Mouse (Mus musculus) stomach, postnatal 0 days (tissue): Measurements from ENCODE around the gene Hsd17b3. TPM values are rescaled to one million over a fixed set of nuclear protein-coding genes. Genes with fewer than 3 reads are reported as not detected.

Experiments
- ATAC-seq: fragments of 200-750 bp; cut with Nextera tagmentation; 2 replicates; pipeline ENCODE4 v1.8.0; 2017; ENCODE audit not compliant: low FRiP score, low TSS enrichment
- DNase-seq: peaks from one replicate; pipeline ENCODE4 v3.0.0-alpha.2; 2016; ENCODE audit warnings: low spot score
- H3K27ac ChIP-seq: fragments of 300-500 bp; sonication (generic); replicated peaks from 2 replicates; pipeline ENCODE4 v1.5.1; 2014; ENCODE audit warnings: mild to moderate bottlenecking, control low read depth
- H3K27me3 ChIP-seq: fragments of 300-500 bp; sonication (generic); 2 replicates; pipeline ENCODE4 v1.6.1; 2014; ENCODE audit warnings: low read length; ENCODE audit not compliant: control insufficient read depth, insufficient read depth
- H3K36me3 ChIP-seq: fragments of 300-500 bp; sonication (generic); 2 replicates; pipeline ENCODE4 v1.6.1; 2014; ENCODE audit warnings: low read length, mixed read lengths; ENCODE audit not compliant: control insufficient read depth, insufficient read depth
- H3K4me1 ChIP-seq: fragments of 300-500 bp; sonication (generic); replicated peaks from 2 replicates; pipeline ENCODE4 v1.6.1; 2014; ENCODE audit warnings: antibody characterized with exemption; ENCODE audit not compliant: control insufficient read depth, insufficient read depth
- H3K4me2 ChIP-seq: fragments of 300-500 bp; sonication (generic); replicated peaks from 2 replicates; pipeline ENCODE4 v1.6.1; 2014; ENCODE audit warnings: low read depth, mild to moderate bottlenecking, control low read depth, moderate library complexity
- H3K4me3 ChIP-seq: fragments of 300-500 bp; sonication (generic); 2 replicates; pipeline ENCODE4 v1.5.1; 2014; ENCODE audit warnings: low read depth, low read length, control low read depth
- H3K9ac ChIP-seq: fragments of 300-500 bp; sonication (generic); 2 replicates; pipeline ENCODE4 v1.6.1; 2014; ENCODE audit warnings: mild to moderate bottlenecking, low read length, control low read depth, mixed read lengths
- H3K9me3 ChIP-seq: fragments of 300-500 bp; sonication (generic); 2 replicates; pipeline ENCODE4 v1.6.1; 2016; ENCODE audit warnings: low read length; ENCODE audit not compliant: control insufficient read depth
- CTCF ChIP-seq: IDR thresholded peaks from 2 replicates; pipeline ENCODE4 v1.5.1; 2016; ENCODE audit warnings: antibody characterized with exemption, low read depth, mild to moderate bottlenecking, moderate library complexity
- EP300 ChIP-seq: optimal IDR thresholded peaks from 2 replicates; pipeline ENCODE3; 2016; ENCODE audit warnings: antibody characterized with exemption
- WGBS: fragments of 180-500 bp; shearing (Covaris S2); extraction: QIAGEN DNeasy Blood & Tissue Kit; methylation state at CpG from one replicate; pipeline ENCODE4 v1.1.7; 2014; 5-methylcytosine and 5-hydroxymethylcytosine counted together
- polyA plus RNA-seq: library from polyadenylated mRNA; unstranded; fragments of >200 nt; fragmentation: Nextera tagmentation; extraction: Ambion mirVana; gene quantifications from 2 replicates; pipeline ENCODE4 v1.2.1, GENCODE M21; 2015

Hsd17b3 gene
- polyA plus RNA-seq, 1 experiment from 2014 or later, result not detected

DNA sequence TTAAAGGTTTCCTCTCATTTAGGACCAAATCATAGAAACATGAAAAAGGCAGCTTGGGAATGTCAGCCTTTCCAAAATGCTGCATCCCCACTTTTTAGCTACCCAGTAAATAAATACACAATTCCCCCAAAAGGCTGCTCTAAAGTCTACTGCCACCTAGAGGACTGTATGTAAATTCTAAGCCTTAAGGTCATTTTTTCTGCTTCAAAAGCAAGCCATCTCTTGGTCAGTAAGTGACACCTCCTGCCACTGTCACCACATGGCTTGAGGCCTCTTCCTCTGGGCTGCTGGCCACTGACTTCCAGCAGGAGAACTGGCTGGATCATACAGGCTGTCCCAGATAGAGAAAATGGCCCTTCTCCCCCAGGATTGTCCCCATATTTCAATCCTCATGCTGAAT is 50.9 kb downstream of the Hsd17b3 start:
- no peaks in the 10 kb centered on the region for H3K36me3 ChIP-seq
- H3K27me3 ChIP-seq, result no peaks in the 10 kb centered on the region
- no peak overlapping the region for H3K27ac ChIP-seq
- H3K4me2 ChIP-seq, result no peak overlapping the region
- no peaks in the 10 kb centered on the region for H3K9me3 ChIP-seq
- no peak overlapping the region for H3K4me3 ChIP-seq
- H3K9ac ChIP-seq, result no peak overlapping the region
- TF ChIP-seq CTCF (peak; percentile 72), EP300 (no peak)
- DNase-seq, result no peak
- no peak for ATAC-seq
- H3K4me1 ChIP-seq, result no peaks in the 10 kb centered on the region

GRCm38 (mm10) chr13:64036079-64037011 is 52.7 kb downstream of the Hsd17b3 start:
- H3K4me3 ChIP-seq, result no peak overlapping the region
- peak; percentile 63 for DNase-seq
- ATAC-seq, result peak; percentile 75
- WGBS, result 30% methylated on average over 13 of the region's 13 CpGs
- no peaks in the 10 kb centered on the region for H3K36me3 ChIP-seq
- H3K9ac ChIP-seq, result no peak overlapping the region
- no peaks in the 10 kb centered on the region for H3K9me3 ChIP-seq
- TF ChIP-seq EP300 (no peak), CTCF (peak; percentile 97)
- no peaks in the 10 kb centered on the region for H3K4me1 ChIP-seq
- no peak overlapping the region for H3K4me2 ChIP-seq
- no peak overlapping the region for H3K27ac ChIP-seq
- H3K27me3 ChIP-seq, result no peaks in the 10 kb centered on the region

DNA sequence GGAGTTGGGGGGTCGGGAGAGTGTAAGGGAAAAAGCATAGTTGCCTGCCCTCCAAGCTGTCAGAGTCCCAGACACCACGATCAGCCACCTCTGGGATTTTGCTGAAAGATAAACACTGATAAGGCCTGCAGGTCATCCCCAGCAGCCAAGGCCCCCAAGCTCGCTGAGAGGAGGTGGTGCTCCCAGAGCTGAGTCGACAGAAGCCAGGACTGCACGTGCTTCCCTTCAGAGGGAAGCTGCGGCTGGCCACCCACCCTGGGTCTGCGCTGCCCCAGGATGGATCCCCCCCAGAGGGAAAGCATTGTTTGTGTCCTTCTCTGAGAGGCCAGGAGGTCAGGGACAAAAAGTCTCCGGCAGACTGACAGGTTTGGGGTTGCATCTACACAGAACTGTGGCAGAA is 54.0 kb downstream of the Hsd17b3 start:
- no peaks in the 10 kb centered on the region for H3K27me3 ChIP-seq
- 0 out of 2 replicates have a peak overlapping the region, but pooled peaks have one; percentile 4 for H3K9ac ChIP-seq
- H3K9me3 ChIP-seq, result no peaks in the 10 kb centered on the region
- ATAC-seq (no peak), DNase-seq (no peak)
- H3K27ac ChIP-seq, result no peak overlapping the region
- no peak for TF ChIP-seq EP300
- no peak for TF ChIP-seq CTCF
- H3K4me3 ChIP-seq, result no peak overlapping the region
- no peak overlapping the region for H3K4me2 ChIP-seq
- 39% methylated on average over 8 of the region's 8 CpGs for WGBS
- H3K36me3 ChIP-seq, result no peaks in the 10 kb centered on the region
- no peaks in the 10 kb centered on the region for H3K4me1 ChIP-seq

DNA sequence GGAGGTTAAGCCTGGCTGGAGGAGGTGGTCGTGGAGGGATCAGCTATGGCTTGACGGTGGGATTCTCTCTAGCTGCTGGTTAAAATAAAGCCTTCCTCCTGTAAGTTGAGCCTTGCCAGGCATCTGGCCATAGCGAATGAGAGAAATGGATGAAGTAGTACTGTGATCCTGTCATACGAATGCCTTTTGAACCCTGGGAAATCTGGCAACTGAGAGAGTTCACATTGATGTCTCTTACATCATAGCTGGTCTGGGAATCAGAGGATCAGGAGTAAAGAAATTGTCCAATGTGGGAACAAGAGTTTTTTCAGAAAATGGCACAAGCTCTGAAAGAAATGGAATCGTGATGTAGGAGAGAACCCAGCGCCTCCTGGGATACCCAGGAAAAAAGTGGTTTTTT is 55.1 kb downstream of the Hsd17b3 start:
- H3K27me3 ChIP-seq, result no peaks in the 10 kb centered on the region
- no peak overlapping the region for H3K4me3 ChIP-seq
- H3K4me2 ChIP-seq, result no peak overlapping the region
- no peaks in the 10 kb centered on the region for H3K36me3 ChIP-seq
- no peaks in the 10 kb centered on the region for H3K9me3 ChIP-seq
- no peak for ATAC-seq
- no peak overlapping the region for H3K9ac ChIP-seq
- DNase-seq, result no peak
- TF ChIP-seq EP300 (no peak), CTCF (no peak)
- 78% methylated on average over 6 of the region's 6 CpGs for WGBS
- H3K4me1 ChIP-seq, result no peaks in the 10 kb centered on the region
- no peak overlapping the region for H3K27ac ChIP-seq

- 68% methylated on average over 4 of the region's 4 CpGs for WGBS
- no peaks in the 10 kb centered on the region for H3K27me3 ChIP-seq
- H3K27ac ChIP-seq, result no peak overlapping the region
- DNase-seq, result no peak
- no peak overlapping the region for H3K9ac ChIP-seq
- H3K4me2 ChIP-seq, result no peak overlapping the region
- ATAC-seq, result no peak
- H3K4me3 ChIP-seq, result no peak overlapping the region
- no peaks in the 10 kb centered on the region for H3K36me3 ChIP-seq
- no peak for TF ChIP-seq EP300
- TF ChIP-seq CTCF, result no peak
- no peaks in the 10 kb centered on the region for H3K9me3 ChIP-seq
- no peaks in the 10 kb centered on the region for H3K4me1 ChIP-seq
Measured at GRCm38 (mm10) chr13:64033181-64033580, 55.8 kb downstream of the Hsd17b3 start.

DNA sequence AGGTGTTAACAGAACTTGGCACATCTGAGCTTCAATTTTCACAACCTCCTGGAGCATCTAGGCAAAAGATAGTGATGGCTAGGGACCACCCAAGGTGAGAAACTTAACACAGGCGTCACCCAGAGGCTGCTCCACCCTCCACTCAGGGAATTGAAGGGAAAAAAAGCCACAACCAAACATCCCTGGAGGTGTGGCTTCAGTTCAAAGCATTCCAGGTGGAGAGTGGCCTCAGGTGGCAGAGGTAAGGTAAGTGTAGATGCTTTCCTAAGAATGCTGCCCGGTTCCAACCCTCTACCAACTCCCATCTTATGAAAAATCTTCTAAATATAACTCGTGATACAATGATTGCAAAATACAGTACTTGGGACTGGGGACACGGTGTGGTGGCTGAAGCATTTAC is 57.8 kb downstream of the Hsd17b3 start:
- H3K4me3 ChIP-seq, result no peak overlapping the region
- H3K4me2 ChIP-seq, result no peak overlapping the region
- WGBS, result 58% methylated on average over 4 of the region's 4 CpGs
- H3K36me3 ChIP-seq, result no peaks in the 10 kb centered on the region
- no peaks in the 10 kb centered on the region for H3K27me3 ChIP-seq
- DNase-seq, result no peak
- no peaks in the 10 kb centered on the region for H3K9me3 ChIP-seq
- ATAC-seq, result no peak
- no peak overlapping the region for H3K9ac ChIP-seq
- TF ChIP-seq CTCF, result peak; percentile 44; the same call in 1 of the 2 replicates
- TF ChIP-seq EP300, result no peak
- H3K4me1 ChIP-seq, result no peaks in the 10 kb centered on the region
- no peak overlapping the region for H3K27ac ChIP-seq
